Mouse (Mus musculus) lung, adult 2 months (tissue): Measurements from ENCODE around the gene Zbtb20.

Experiments
- CTCF ChIP-seq: fragments of 200-500 bp; IDR thresholded peaks from 2 replicates; pipeline ENCODE4 v1.5.1; 2011; ENCODE audit warnings: mild to moderate bottlenecking, low read length, control low read depth; ENCODE audit not compliant: insufficient read depth
- POLR2A ChIP-seq: fragments of 200-500 bp; IDR thresholded peaks from 2 replicates; pipeline ENCODE4 v1.6.1; 2011; ENCODE audit warnings: low read depth, mild to moderate bottlenecking, control low read depth, low read length, borderline replicate concordance; ENCODE audit errors: extremely low read depth

GRCm38 (mm10) chr16:43331440-43331839 is 455.8 kb downstream of the Zbtb20 start:
- TF ChIP-seq CTCF (no peak), POLR2A (no peak)
